Mouse (Mus musculus) embryonic facial prominence, embryonic 14.5 days (tissue): ENCODE measurements around the gene Olfr1385. TPM values are rescaled to one million over a fixed set of nuclear protein-coding genes. Genes with fewer than 3 reads are reported as not detected.
"Not testable (repeated sequence)": the region's sequence is repeated elsewhere in the genome, so short reads cannot be mapped to it uniquely, and the experiment has no call there.

ENCODE experiments used
- ATAC-seq: fragments of 200-750 bp; cut with Nextera tagmentation; 2 replicates; pipeline ENCODE4 v1.8.0; 2017; ENCODE audit warnings: low read depth, moderate number of reproducible peaks, moderate TSS enrichment
- DNase-seq: peaks from one replicate; pipeline ENCODE4 v3.0.0-alpha.2; 2015; ENCODE audit warnings: low spot score
- H3K27ac ChIP-seq: fragments of 300-500 bp; sonication (generic); replicated peaks from 2 replicates; pipeline ENCODE4 v1.5.1; 2014; ENCODE audit warnings: low read depth, mild to moderate bottlenecking, low read length, moderate library complexity
- H3K27me3 ChIP-seq: fragments of 300-500 bp; sonication (generic); replicated peaks from 2 replicates; pipeline ENCODE4 v1.6.1; 2014; ENCODE audit warnings: low read length; ENCODE audit not compliant: control insufficient read depth, insufficient read depth
- H3K36me3 ChIP-seq: fragments of 300-500 bp; sonication (generic); 2 replicates; pipeline ENCODE4 v1.6.1; 2014; ENCODE audit warnings: low read length, mixed read lengths; ENCODE audit not compliant: control insufficient read depth, insufficient read depth
- H3K4me1 ChIP-seq: fragments of 300-500 bp; sonication (generic); 2 replicates; pipeline ENCODE4 v1.6.1; 2014; ENCODE audit warnings: antibody characterized with exemption, low read length; ENCODE audit not compliant: control insufficient read depth, insufficient read depth
- H3K4me2 ChIP-seq: fragments of 300-500 bp; sonication (generic); 2 replicates; pipeline ENCODE4 v1.6.1; 2014; ENCODE audit warnings: low read depth, mild to moderate bottlenecking, low read length, moderate library complexity, mixed read lengths
- H3K4me3 ChIP-seq: fragments of 300-500 bp; sonication (generic); 2 replicates; pipeline ENCODE4 v1.5.1; 2014; ENCODE audit warnings: low read depth, mild to moderate bottlenecking, low read length
- H3K9ac ChIP-seq: fragments of 300-500 bp; sonication (generic); 2 replicates; pipeline ENCODE4 v1.6.1; 2014; ENCODE audit warnings: low read depth, mild to moderate bottlenecking, low read length, moderate library complexity, mixed read lengths
- H3K9me3 ChIP-seq: fragments of 300-500 bp; sonication (generic); 2 replicates; pipeline ENCODE4 v1.6.1; 2016; ENCODE audit warnings: low read length; ENCODE audit not compliant: control insufficient read depth
- WGBS: fragments of 180-500 bp; shearing (Covaris S2); extraction: QIAGEN DNeasy Blood & Tissue Kit; methylation state at CpG from one replicate; pipeline ENCODE4 v1.1.7; 2014; 5-methylcytosine and 5-hydroxymethylcytosine counted together
- polyA plus RNA-seq: library from polyadenylated mRNA; unstranded; fragments of >200 nt; fragmentation: Nextera tagmentation; extraction: Ambion mirVana; gene quantifications from 2 replicates; pipeline ENCODE4 v1.2.1, GENCODE M21; 2014

Gene Olfr1385
- 0.07 TPM in 1 of 2 replicates, not detected in the other for polyA plus RNA-seq

DNA sequence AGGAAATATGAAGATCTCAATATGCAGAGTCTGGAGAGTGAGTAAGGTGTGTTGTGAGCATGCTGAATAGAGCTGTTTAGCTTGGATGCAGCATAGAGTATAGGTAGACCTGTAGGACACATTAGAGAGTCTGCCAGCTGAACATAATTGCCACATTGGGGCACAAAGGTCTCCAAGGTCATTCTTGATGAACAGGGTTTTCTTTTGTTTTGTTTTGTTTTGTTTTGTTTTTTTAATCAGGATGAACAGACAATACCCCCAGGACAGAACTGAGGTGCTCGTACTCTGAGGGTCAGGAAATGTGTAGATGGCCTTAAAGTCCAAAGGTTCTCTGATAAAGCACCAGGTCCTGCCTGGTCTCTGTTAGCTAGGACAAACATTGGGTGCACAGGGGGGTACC is at the start of gene Olfr1385:
Olfr1385 (plus strand) TSS at position 301 of the 400 bp plus-strand sequence.
- not testable (repeated sequence) for DNase-seq, H3K36me3 ChIP-seq, H3K4me2 ChIP-seq, H3K9me3 ChIP-seq, H3K4me3 ChIP-seq, H3K27ac ChIP-seq, H3K4me1 ChIP-seq, H3K9ac ChIP-seq, H3K27me3 ChIP-seq, ATAC-seq
- whole genome bisulfite sequencing = 54% methylated on average over 1 of the region's 1 CpGs

DNA sequence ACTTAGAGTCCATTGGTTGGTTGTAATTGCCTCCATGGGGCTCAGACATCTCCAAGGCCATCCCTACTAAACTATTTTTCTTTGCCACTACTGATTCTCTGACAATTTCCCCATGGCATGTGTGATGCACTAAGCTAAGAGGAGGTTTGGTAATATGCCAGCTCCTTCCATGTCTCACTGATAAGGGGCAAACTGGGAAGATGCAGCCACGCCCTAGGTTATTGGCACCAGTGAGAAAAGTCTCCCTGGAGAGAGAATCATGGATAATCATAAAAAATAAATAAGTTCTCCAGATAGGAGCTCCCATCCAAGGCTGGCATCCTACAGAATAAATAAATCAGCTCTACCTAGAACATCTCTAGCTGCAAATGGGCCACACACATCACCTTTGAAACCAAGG is 33.8 kb upstream of the Olfr1385 start, which contains the start of gene Olfr1387:
Olfr1387 (plus strand) TSS at position 301 of the 400 bp plus-strand sequence.
- H3K9me3 ChIP-seq = no peaks in the 10 kb centered on the region
- no peak for DNase-seq
- no peak for ATAC-seq
- no peak within 1 kb of the TSS for H3K9ac ChIP-seq
- H3K36me3 ChIP-seq = no peaks in the 10 kb centered on the region
- H3K4me1 ChIP-seq = no peaks in the 10 kb centered on the region
- no peak within 1 kb of the TSS for H3K27ac ChIP-seq
- 61% methylated on average over 1 of the region's 1 CpGs for WGBS
- no peak within 1 kb of the TSS for H3K4me2 ChIP-seq
- no peak within 1 kb of the TSS for H3K4me3 ChIP-seq
- no peaks in the 10 kb centered on the region for H3K27me3 ChIP-seq

DNA sequence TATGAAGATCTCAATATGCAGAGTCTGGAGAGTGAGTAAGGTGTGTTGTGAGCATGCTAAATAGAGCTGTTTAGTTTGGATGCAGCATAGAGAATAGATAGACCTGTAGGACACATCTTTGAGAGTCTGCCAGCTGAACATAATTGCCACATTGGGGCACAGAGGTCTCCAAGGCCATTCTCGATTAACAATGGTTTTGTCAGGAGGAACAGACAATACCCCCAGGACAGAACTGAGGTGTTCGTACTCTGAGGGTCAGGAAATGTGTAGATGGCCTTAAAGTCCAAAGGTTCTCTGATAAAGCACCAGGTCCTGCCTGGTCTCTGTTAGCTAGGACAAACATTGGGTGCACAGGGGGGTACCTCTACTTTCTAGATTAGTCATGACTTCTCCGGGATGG is 24.1 kb upstream of the Olfr1385 start, which contains the start of gene Olfr1386:
Olfr1386 (plus strand) TSS at position 301 of the 400 bp plus-strand sequence.
- not testable (repeated sequence) for H3K27ac ChIP-seq, ATAC-seq, H3K36me3 ChIP-seq, DNase-seq, H3K9me3 ChIP-seq, H3K27me3 ChIP-seq, H3K4me1 ChIP-seq, H3K4me2 ChIP-seq, H3K4me3 ChIP-seq, H3K9ac ChIP-seq
- 88% methylated on average over 2 of the region's 3 CpGs for WGBS

DNA sequence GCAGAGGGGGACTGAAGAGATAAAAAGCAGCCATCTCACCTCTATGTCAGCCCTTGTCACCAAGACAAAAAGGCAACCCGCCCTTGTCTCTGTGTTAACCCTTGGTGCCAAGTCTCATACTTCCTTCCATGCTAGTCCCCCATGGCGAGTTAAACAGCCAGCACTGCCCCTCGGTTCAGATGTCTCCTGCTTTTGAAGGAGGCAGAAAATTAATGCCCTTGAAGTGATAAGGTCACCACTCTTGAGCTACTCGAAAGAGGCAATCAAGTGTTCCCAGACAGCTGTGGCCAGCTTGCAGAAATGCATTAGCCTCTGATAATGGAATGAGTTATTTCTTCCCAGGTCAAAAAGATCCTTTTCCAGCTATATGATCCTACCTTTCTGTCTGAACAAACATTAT is 2.9 kb upstream of the Olfr1385 start:
- ATAC-seq = no peak
- no peaks in the 10 kb centered on the region for H3K4me1 ChIP-seq
- H3K4me3 ChIP-seq = no peak overlapping the region
- H3K36me3 ChIP-seq = no peaks in the 10 kb centered on the region
- no peak overlapping the region for H3K27ac ChIP-seq
- WGBS = 47% methylated on average over 4 of the region's 4 CpGs
- no peak for DNase-seq
- no peak overlapping the region for H3K4me2 ChIP-seq
- no peaks in the 10 kb centered on the region for H3K9me3 ChIP-seq
- no peaks in the 10 kb centered on the region for H3K27me3 ChIP-seq
- H3K9ac ChIP-seq = no peak overlapping the region

DNA sequence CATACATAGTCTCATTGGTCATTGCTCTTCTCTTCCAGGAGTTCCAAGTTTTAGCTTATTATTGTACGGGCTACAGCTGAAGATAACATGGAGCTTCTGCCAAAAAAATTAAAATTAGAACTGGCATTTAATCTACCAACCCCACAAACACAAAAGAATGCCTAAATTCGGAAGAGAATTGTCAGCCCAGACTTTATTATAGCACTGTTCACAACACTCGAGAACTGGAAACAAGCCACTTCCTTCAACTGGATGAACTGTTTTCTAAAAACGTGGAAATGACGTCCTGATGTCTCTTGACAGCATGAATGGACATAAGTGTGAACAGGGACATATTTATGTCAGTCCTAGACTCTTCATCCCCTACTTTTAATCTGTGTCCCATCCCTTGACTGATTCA is 29.2 kb downstream of the Olfr1385 start:
- DNase-seq (no peak), ATAC-seq (no peak)
- Histone ChIP-seq H3K9ac (no peak overlapping the region), H3K36me3 (no peaks in the 10 kb centered on the region), H3K27me3 (no peaks in the 10 kb centered on the region), H3K27ac (no peak overlapping the region), H3K9me3 (no peaks in the 10 kb centered on the region), H3K4me1 (no peaks in the 10 kb centered on the region), H3K4me2 (no peak overlapping the region), H3K4me3 (no peak overlapping the region)
- 74% methylated on average over 5 of the region's 5 CpGs for WGBS

DNA sequence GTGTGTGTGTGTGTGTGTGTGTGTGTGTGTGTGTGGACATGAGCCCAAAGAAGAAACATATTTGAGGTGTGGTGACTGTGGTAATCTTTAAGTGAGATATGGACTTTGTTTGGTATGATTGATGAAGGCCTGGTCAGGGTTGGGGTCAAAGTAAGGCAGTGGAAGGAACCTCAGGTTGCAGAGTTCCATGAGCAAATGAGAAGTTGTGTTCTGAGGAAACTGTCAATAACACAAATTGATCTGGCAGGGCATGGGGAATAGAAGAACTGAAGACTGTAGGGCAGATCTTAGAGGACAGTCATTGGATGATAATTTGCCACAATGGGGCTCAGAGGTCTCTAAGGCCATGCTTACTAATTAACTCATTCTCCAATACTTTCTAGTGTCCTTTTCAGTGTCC is 30.5 kb downstream of the Olfr1385 start, which contains the start of gene Olfr1383:
Olfr1383 (plus strand) TSS at position 301 of the 400 bp plus-strand sequence.
- H3K4me1 ChIP-seq = no peaks in the 10 kb centered on the region
- no peak for ATAC-seq

DNA sequence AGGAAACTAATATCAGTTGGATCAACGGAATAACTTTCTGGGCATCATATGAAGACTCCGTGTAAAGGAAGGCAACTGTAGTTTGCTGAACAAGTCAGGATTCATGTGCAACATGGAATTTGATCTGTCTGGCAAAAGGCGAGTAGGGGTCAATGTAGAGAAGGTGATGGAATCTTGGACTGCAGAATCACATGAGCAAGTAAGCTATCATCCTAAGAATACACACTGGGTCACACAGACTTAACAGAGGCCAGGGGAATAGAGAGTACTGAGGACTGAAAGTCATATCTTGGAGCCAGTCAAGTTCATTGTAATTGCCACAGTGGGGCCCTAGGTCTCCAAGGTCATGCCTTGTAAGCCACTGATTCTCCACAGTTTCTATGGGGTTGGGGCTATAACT is 39.1 kb downstream of the Olfr1385 start, which contains the start of gene Olfr1382:
Olfr1382 (plus strand) TSS at position 301 of the 400 bp plus-strand sequence.
- DNase-seq (no peak), ATAC-seq (no peak)
- H3K9me3 ChIP-seq = no peaks in the 10 kb centered on the region
- H3K27ac ChIP-seq = no peak within 1 kb of the TSS
- H3K4me2 ChIP-seq = no peak within 1 kb of the TSS
- H3K4me1 ChIP-seq = no peaks in the 10 kb centered on the region
- H3K4me3 ChIP-seq = no peak within 1 kb of the TSS
- no peaks in the 10 kb centered on the region for H3K27me3 ChIP-seq
- no peak within 1 kb of the TSS for H3K9ac ChIP-seq
- no peaks in the 10 kb centered on the region for H3K36me3 ChIP-seq
- WGBS = 85% methylated on average over 3 of the region's 3 CpGs

More for the DNA sequence above, 30.5 kb downstream of the Olfr1385 start, which contains the start of gene Olfr1383:
- DNase-seq = no peak
- H3K27ac ChIP-seq = no peak within 1 kb of the TSS
- H3K9ac ChIP-seq = no peak within 1 kb of the TSS
- H3K9me3 ChIP-seq = no peaks in the 10 kb centered on the region
- H3K36me3 ChIP-seq = no peaks in the 10 kb centered on the region
- no peaks in the 10 kb centered on the region for H3K27me3 ChIP-seq
- no peak within 1 kb of the TSS for H3K4me2 ChIP-seq
- H3K4me3 ChIP-seq = no peak within 1 kb of the TSS

DNA sequence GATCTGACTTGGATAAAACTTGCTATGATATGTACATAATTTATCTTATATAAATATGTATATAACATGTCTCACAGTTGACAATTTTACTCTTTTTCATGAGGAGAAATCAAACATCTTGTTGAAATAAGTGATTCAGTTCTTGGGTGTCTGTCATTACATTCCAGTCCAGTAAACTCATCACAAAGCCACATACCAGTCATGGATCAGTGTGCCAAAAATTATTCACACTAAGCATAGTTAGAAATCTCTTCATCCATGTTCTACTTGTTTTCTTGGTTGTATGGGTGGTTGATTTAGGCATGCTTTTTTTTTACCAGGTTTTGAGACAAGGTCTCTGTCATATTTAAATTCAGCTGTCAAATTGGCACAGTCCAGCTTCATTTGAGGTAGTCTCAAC is 43.9 kb downstream of the Olfr1385 start:
- Histone ChIP-seq H3K4me1 (no peaks in the 10 kb centered on the region), H3K4me3 (no peak overlapping the region), H3K27me3 (no peaks in the 10 kb centered on the region), H3K27ac (no peak overlapping the region), H3K4me2 (no peak overlapping the region), H3K9ac (no peak overlapping the region), H3K9me3 (no peaks in the 10 kb centered on the region), H3K36me3 (no peaks in the 10 kb centered on the region)
- DNase-seq (no peak), ATAC-seq (no peak)

DNA sequence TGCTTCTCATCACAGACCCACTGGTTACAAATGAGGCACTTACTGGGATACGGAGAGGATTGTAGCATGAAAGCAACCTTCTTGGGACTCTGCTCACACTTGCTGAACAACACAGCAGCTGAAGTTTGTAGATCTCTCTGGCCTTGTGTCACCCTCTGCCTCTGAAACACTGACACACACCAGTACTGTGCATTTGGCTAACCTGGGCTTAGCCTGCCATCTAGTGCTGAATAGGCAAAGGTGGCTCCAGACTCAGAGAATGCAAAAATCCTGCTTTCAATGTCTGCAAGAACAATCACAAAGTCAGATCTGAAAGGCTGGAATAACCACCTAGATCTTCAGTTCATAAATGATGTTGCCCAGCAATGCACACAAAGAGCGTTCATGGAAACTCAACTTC is 47.8 kb downstream of the Olfr1385 start:
- H3K4me2 ChIP-seq, H3K9ac ChIP-seq, H3K27ac ChIP-seq, H3K4me1 ChIP-seq, H3K36me3 ChIP-seq, ATAC-seq, H3K9me3 ChIP-seq, H3K4me3 ChIP-seq, H3K27me3 ChIP-seq, DNase-seq: not testable (repeated sequence)
- WGBS = 84% methylated on average over 2 of the region's 2 CpGs
